8 mouse cellular contexts compared by ENCODE assay signal in the genomic region with DNA sequence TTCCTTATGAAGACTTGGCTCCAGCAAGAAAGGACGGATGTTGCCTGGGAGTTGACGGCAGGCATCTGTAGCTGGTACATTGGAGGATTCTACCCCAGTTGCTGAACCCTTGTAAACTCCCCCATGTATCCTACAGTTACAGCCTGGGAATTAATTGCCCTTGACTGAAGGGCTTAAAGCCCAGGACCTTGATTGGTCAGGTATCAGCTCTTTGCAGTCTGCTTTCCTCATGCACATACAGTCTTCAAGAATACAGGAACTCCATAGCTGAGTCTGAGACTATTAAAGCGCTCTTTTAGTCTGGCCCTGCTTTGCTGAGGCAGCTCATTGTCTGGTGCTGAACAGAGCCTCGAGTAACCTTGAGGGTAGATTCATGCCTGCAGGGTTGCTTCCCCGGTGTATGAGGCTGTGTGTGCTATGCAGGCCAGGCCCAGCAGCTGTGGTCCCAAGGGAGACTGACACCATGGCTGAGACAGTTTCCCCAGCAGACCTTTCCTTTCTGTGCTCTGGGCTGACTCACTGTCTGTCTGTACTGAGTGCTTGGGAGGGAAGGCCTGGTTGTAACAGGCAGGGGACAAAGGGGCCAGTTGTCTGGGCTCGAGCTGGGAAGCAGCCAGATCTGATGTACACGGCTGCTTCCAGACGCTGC. TPM values are rescaled to one million over a fixed set of nuclear protein-coding genes. Genes with fewer than 3 reads are reported as not detected.
DNase-seq lines count a peak whose midpoint lies in the region; ATAC-seq and TF ChIP-seq lines count a peak whose summit lies in the region.

No protein-coding gene starts in this region.

- no peak overlapping the region for H3K4me2 ChIP-seq in forebrain, embryonic 11.5 days (ENCODE audit: low read depth, low read length, severe bottlenecking)
- H3K4me2 ChIP-seq in hindbrain, embryonic 13.5 days: no peak overlapping the region
- no peak overlapping the region for H3K4me2 ChIP-seq in neural tube, embryonic 13.5 days

- H3K4me1 ChIP-seq in forebrain, embryonic 11.5 days (replicated peaks; ENCODE audit: control insufficient read depth, insufficient read depth, low read length): no peaks in the 10 kb centered on the region
- peaks cover 52% of the 10 kb centered on the region for H3K4me1 ChIP-seq in hindbrain, embryonic 13.5 days (replicated peaks)
- H3K4me1 ChIP-seq in neural tube, embryonic 13.5 days (replicated peaks): peaks cover 32% of the 10 kb centered on the region
- no peaks in the 10 kb centered on the region for H3K4me1 ChIP-seq in thymus, adult 2 months (replicated peaks; ENCODE audit: control insufficient read depth, insufficient read depth, low read length)

- ATAC-seq in forebrain, embryonic 11.5 days (replicated peaks; ENCODE audit: low FRiP score): no peak
- ATAC-seq in hindbrain, embryonic 13.5 days (ENCODE audit: low FRiP score): peak; percentile 22; the same call in 1 of the 2 replicates
- ATAC-seq in neural tube, embryonic 13.5 days (ENCODE audit: low read depth): peak; percentile 71

- H3K9me3 ChIP-seq in forebrain, embryonic 11.5 days (ENCODE audit: control insufficient read depth, low read length): no peaks in the 10 kb centered on the region
- H3K9me3 ChIP-seq in hindbrain, embryonic 13.5 days: no peaks in the 10 kb centered on the region
- H3K9me3 ChIP-seq in neural tube, embryonic 13.5 days: no peaks in the 10 kb centered on the region

- no peak for TF ChIP-seq CTCF in thymus, adult 2 months (IDR thresholded peaks at IDR 0.05; ENCODE audit: borderline replicate concordance, control insufficient read depth, extremely low read depth, insufficient read depth, low read length, poor library complexity)

- TF ChIP-seq POLR2A in thymus, adult 2 months (IDR thresholded peaks at IDR 0.05; ENCODE audit: control insufficient read depth, extremely low read depth, insufficient read depth, low read length, poor library complexity): no peak

- no peak overlapping the region for H3K4me3 ChIP-seq in forebrain, embryonic 11.5 days (ENCODE audit: low read depth, low read length)
- no peak overlapping the region for H3K4me3 ChIP-seq in hindbrain, embryonic 13.5 days
- no peak overlapping the region for H3K4me3 ChIP-seq in neural tube, embryonic 13.5 days
- no peak overlapping the region for H3K4me3 ChIP-seq in thymus, adult 2 months (ENCODE audit: control insufficient read depth, insufficient read depth, low read length)

- H3K9ac ChIP-seq in forebrain, embryonic 11.5 days (ENCODE audit: low read length): no peak overlapping the region; the same call in 1 of the 2 replicates
- peak overlapping the region; percentile 21 for H3K9ac ChIP-seq in hindbrain, embryonic 13.5 days
- no peak overlapping the region for H3K9ac ChIP-seq in neural tube, embryonic 13.5 days

- DNase-seq in layer of hippocampus, adult 9-11 months: peak; percentile 67
- DNase-seq in layer of hippocampus, adult 8-10 months (ENCODE audit: low spot score in 2 of 2): no peak
- DNase-seq in forebrain, embryonic 11.5 days (ENCODE audit: low spot score): no peak
- DNase-seq in right cerebral cortex, postnatal 14 days: no peak
- DNase-seq in testis, postnatal 14 days (ENCODE audit: low spot score): no peak
- DNase-seq in thymus, adult 2 months: no peak

- no peaks in the 10 kb centered on the region for H3K27me3 ChIP-seq in forebrain, embryonic 11.5 days (ENCODE audit: control insufficient read depth, insufficient read depth, low read length)
- no peaks in the 10 kb centered on the region for H3K27me3 ChIP-seq in hindbrain, embryonic 13.5 days
- no peaks in the 10 kb centered on the region for H3K27me3 ChIP-seq in neural tube, embryonic 13.5 days
- H3K27me3 ChIP-seq in thymus, adult 2 months (ENCODE audit: control insufficient read depth, insufficient read depth, low read length): no peaks in the 10 kb centered on the region; the same call in 1 of the 2 replicates

- no peaks in the 10 kb centered on the region; the same call in 1 of the 2 replicates for H3K36me3 ChIP-seq in forebrain, embryonic 11.5 days (ENCODE audit: control insufficient read depth, insufficient read depth, low read length)
- H3K36me3 ChIP-seq in hindbrain, embryonic 13.5 days: peaks cover 6% of the 10 kb centered on the region; the same call in 1 of the 2 replicates
- 0 out of 2 replicates have a peak, but pooled peaks cover 9% of the 10 kb centered on the region for H3K36me3 ChIP-seq in neural tube, embryonic 13.5 days
- H3K36me3 ChIP-seq in thymus, adult 2 months (ENCODE audit: control insufficient read depth, insufficient read depth, low read length): no peaks in the 10 kb centered on the region

- H3K27ac ChIP-seq in forebrain, embryonic 11.5 days (ENCODE audit: low read depth, low read length): 0 out of 2 replicates have a peak overlapping the region, but pooled peaks have one; percentile 43
- peak overlapping the region; percentile 75 for H3K27ac ChIP-seq in hindbrain, embryonic 13.5 days
- peak overlapping the region; percentile 77 for H3K27ac ChIP-seq in neural tube, embryonic 13.5 days (replicated peaks)
- H3K27ac ChIP-seq in thymus, adult 2 months (ENCODE audit: control insufficient read depth, insufficient read depth, low read length): no peak overlapping the region

- 61% methylated on average over 8 of the region's 8 CpGs for WGBS in forebrain, embryonic 11.5 days
- WGBS in hindbrain, embryonic 13.5 days: 47% methylated on average over 8 of the region's 8 CpGs
- 43% methylated on average over 8 of the region's 8 CpGs for WGBS in neural tube, embryonic 13.5 days
- WGBS in thymus, adult 2 months: 91% methylated on average over 8 of the region's 8 CpGs

RNA-seq across cellular contexts. Expression of a gene that starts 17.6 kb away (rescaled TPM):
- 10 to 100 TPM; 31.5 to 40.8 (median 37.0) TPM for total RNA-seq in layer of hippocampus, adult 8-10 months (2022)
- polyA plus RNA-seq in forebrain, embryonic 11.5 days (2014; fragmentation: Nextera tagmentation; extraction: Ambion mirVana): 58.4 and 65.5 TPM in 2 replicates
- 52.4 and 54.6 TPM in 2 replicates for polyA plus RNA-seq in hindbrain, embryonic 13.5 days (2015; fragmentation: Nextera tagmentation; extraction: Ambion mirVana)
- polyA plus RNA-seq in neural tube, embryonic 13.5 days (2015; fragmentation: Nextera tagmentation; extraction: Ambion mirVana): 59.8 and 64.8 TPM in 2 replicates
- 77.0 and 87.6 TPM in 2 replicates for polyA plus RNA-seq in thymus, adult 2 months (2012; rRNA removed)
